Mouse (Mus musculus): ENCODE measurements at regions not wholly inside any gene's neighbourhood (a gene's known extent, or its start where the extent isn't known, plus 50 kb on each side); places are given as distances from the start of the nearest gene placed in this dataset.
"Not testable (repeated sequence)": the region's sequence is repeated elsewhere in the genome, so short reads cannot be mapped to it uniquely, and the experiment has no call there.

DNA sequence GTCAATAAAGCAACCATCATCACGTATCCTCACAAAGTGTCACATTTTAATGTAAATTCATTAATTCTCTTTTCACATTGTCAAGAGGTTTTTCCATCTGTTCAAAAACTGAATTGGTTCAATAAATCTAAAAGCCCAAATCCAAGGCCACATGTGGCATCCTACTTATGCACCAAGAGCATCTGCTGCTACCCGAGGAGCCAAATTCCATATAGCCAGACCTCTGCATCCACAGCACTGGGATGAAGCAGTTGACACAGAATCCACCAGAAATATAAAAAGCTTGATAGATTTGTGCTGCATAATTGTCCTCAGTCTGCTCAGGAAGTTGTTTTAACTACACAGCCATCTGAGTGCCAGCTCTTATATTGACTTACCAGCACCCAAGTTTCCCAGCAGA, 164.4 kb upstream of the Tram1l1 start:
- H3K36me3 ChIP-seq (ENCODE audit: control insufficient read depth, insufficient read depth, low read length), result no peaks in the 10 kb centered on the region
- no peak for ATAC-seq (replicated peaks; ENCODE audit: insufficient number of reproducible peaks, low FRiP score, low TSS enrichment)
- no peaks in the 10 kb centered on the region for H3K27me3 ChIP-seq (ENCODE audit: control insufficient read depth, insufficient read depth, low read length)
- H3K4me2 ChIP-seq, result no peak overlapping the region
- H3K9me3 ChIP-seq (replicated peaks; ENCODE audit: control insufficient read depth, low read length), result no peaks in the 10 kb centered on the region
- no peak overlapping the region for H3K9ac ChIP-seq (ENCODE audit: low read depth, low read length)
- WGBS (ENCODE audit: insufficient replicate concordance), result 78% methylated on average over 2 of the region's 2 CpGs
- H3K27ac ChIP-seq (ENCODE audit: low read depth, low read length), result no peak overlapping the region
- no peaks in the 10 kb centered on the region for H3K4me1 ChIP-seq (ENCODE audit: control insufficient read depth, insufficient read depth, low read length)
- H3K4me3 ChIP-seq (ENCODE audit: low read depth, low read length), result no peak overlapping the region

DNA sequence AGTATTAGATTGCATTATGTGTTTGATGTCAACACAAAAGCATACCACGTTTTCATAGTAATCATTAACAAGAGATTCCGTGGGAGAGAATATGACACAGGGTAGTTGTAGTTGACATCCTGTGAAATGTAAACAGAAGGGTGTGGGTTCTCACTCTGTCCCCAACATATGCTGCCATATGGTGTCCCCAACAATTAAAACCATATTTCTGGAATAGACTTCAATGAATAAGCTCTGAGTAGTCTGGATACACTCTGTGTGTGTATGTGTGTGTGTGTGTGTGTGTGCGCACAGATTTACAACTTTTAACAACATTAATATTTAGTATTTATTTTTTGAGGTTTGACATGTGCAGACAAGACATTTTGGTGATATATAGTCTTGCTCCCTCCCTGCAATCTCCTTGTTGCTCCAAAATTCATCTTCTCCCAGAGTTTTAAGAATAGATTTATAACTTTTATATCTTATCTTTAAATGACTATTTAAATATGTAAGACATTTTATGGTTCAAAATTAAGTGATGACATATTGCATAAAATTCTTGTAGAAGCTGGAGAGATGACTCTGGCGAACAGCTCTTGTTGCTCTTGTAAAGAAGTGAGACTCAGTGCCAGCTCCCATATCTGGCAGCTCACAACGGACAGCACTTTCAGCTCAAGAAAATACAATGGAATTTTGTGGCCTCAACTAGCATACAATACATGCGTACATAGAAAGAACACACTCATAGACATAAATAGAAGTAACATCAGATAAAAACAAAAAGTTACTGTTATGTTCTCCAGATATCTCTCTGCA, 162.6 kb upstream of the Tram1l1 start:
- no peaks in the 10 kb centered on the region for H3K27me3 ChIP-seq (ENCODE audit: control insufficient read depth, insufficient read depth, low read length)
- H3K9me3 ChIP-seq (replicated peaks; ENCODE audit: control insufficient read depth, low read length), result no peaks in the 10 kb centered on the region
- no peak overlapping the region for H3K27ac ChIP-seq (ENCODE audit: low read depth, low read length)
- 75% methylated on average over 6 of the region's 6 CpGs for WGBS (ENCODE audit: insufficient replicate concordance)
- no peak overlapping the region for H3K4me2 ChIP-seq
- no peak overlapping the region for H3K4me3 ChIP-seq (ENCODE audit: low read depth, low read length)
- H3K9ac ChIP-seq (ENCODE audit: low read depth, low read length), result no peak overlapping the region
- H3K36me3 ChIP-seq (ENCODE audit: control insufficient read depth, insufficient read depth, low read length), result no peaks in the 10 kb centered on the region
- ATAC-seq (replicated peaks; ENCODE audit: insufficient number of reproducible peaks, low FRiP score, low TSS enrichment), result no peak
- no peaks in the 10 kb centered on the region for H3K4me1 ChIP-seq (ENCODE audit: control insufficient read depth, insufficient read depth, low read length)

GRCm38 (mm10) chr3:124193331-124193730, 127.3 kb upstream of the Tram1l1 start:
- H3K9me3 ChIP-seq (replicated peaks; ENCODE audit: control insufficient read depth, low read length); H3K4me1 ChIP-seq (ENCODE audit: control insufficient read depth, insufficient read depth, low read length); H3K4me2 ChIP-seq; H3K4me3 ChIP-seq (ENCODE audit: low read depth, low read length); H3K36me3 ChIP-seq (ENCODE audit: control insufficient read depth, insufficient read depth, low read length); H3K27ac ChIP-seq (ENCODE audit: low read depth, low read length); ATAC-seq (replicated peaks; ENCODE audit: insufficient number of reproducible peaks, low FRiP score, low TSS enrichment); H3K27me3 ChIP-seq (ENCODE audit: control insufficient read depth, insufficient read depth, low read length); H3K9ac ChIP-seq (ENCODE audit: low read depth, low read length): not testable (repeated sequence)
- WGBS (ENCODE audit: insufficient replicate concordance), result 53% methylated on average over 6 of the region's 6 CpGs

DNA sequence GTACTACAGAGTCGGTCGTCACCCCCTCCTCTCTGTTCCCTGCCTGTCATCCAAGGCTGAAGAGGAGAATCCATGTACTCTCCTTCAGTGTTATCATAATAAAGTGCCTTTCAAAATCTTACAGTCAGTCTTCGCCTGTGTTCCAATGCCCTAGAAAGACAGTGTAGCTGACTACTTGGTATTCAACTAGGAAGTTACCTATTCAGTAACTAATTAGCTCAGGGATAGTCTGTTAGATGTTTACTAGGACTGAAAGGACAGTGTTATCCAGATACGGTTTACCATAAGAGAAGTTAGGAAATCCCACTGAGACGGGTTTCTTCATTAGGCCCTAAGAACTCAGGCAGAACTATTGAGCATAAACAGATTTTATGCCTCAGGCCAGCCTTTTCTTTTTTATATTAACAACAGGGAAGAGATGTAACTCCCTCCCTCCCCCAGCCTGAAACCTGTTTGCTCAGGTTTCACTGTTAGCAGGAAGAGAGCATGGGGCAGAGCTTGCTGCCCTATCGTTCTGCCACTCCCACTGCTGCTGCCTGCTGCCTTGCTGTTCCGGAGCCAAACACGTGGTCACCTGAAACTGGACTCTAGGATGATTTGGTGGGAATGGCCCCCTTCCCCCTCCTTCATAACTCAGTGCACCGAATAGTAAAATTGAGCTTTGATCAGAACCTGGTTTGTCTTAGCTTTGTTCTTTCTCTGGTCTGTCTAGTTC, 120.3 kb upstream of the Tram1l1 start:
- 80% methylated on average over 9 of the region's 9 CpGs for WGBS (ENCODE audit: insufficient replicate concordance)
- not testable (repeated sequence) for H3K4me3 ChIP-seq (ENCODE audit: low read depth, low read length); H3K27ac ChIP-seq (ENCODE audit: low read depth, low read length); H3K9me3 ChIP-seq (replicated peaks; ENCODE audit: control insufficient read depth, low read length); H3K4me2 ChIP-seq; H3K27me3 ChIP-seq (ENCODE audit: control insufficient read depth, insufficient read depth, low read length); ATAC-seq (replicated peaks; ENCODE audit: insufficient number of reproducible peaks, low FRiP score, low TSS enrichment); H3K9ac ChIP-seq (ENCODE audit: low read depth, low read length); H3K36me3 ChIP-seq (ENCODE audit: control insufficient read depth, insufficient read depth, low read length); H3K4me1 ChIP-seq (ENCODE audit: control insufficient read depth, insufficient read depth, low read length)

DNA sequence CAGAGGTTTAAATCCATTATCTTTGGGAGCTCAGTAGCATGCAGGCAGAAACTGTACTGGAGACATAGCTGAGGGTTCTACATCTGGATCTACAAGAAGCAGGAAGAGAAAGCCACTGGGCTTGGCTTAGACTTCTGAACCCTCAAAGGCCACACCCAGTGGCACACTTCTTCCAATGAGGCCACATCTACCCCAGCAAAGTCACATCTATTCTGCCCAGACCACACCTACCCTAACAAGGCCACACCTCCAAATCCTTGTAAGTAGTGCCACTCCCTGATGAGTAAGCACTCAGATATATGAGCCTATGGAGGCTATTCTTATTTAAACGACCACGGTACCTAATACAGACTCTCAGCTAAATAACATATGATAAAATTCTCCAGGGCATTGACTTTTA, 103.5 kb upstream of the Tram1l1 start:
- 92% methylated on average over 2 of the region's 2 CpGs for WGBS (ENCODE audit: insufficient replicate concordance)
- no peak for ATAC-seq (replicated peaks; ENCODE audit: insufficient number of reproducible peaks, low FRiP score, low TSS enrichment)
- Histone ChIP-seq H3K27ac (ENCODE audit: low read depth, low read length) (no peak overlapping the region), H3K36me3 (ENCODE audit: control insufficient read depth, insufficient read depth, low read length) (no peaks in the 10 kb centered on the region), H3K9me3 (replicated peaks; ENCODE audit: control insufficient read depth, low read length) (no peaks in the 10 kb centered on the region), H3K27me3 (ENCODE audit: control insufficient read depth, insufficient read depth, low read length) (no peaks in the 10 kb centered on the region), H3K4me2 (no peak overlapping the region), H3K4me1 (ENCODE audit: control insufficient read depth, insufficient read depth, low read length) (no peaks in the 10 kb centered on the region), H3K4me3 (ENCODE audit: low read depth, low read length) (no peak overlapping the region), H3K9ac (ENCODE audit: low read depth, low read length) (no peak overlapping the region)

- no peaks in the 10 kb centered on the region for H3K36me3 ChIP-seq (ENCODE audit: control insufficient read depth, insufficient read depth, low read length)
- no peak overlapping the region for H3K4me2 ChIP-seq
- H3K27ac ChIP-seq (ENCODE audit: low read depth, low read length), result no peak overlapping the region
- 64% methylated on average over 4 of the region's 4 CpGs for WGBS (ENCODE audit: insufficient replicate concordance)
- H3K4me1 ChIP-seq (ENCODE audit: control insufficient read depth, insufficient read depth, low read length), result no peaks in the 10 kb centered on the region
- no peak overlapping the region for H3K9ac ChIP-seq (ENCODE audit: low read depth, low read length)
- no peak overlapping the region for H3K4me3 ChIP-seq (ENCODE audit: low read depth, low read length)
- no peaks in the 10 kb centered on the region for H3K27me3 ChIP-seq (ENCODE audit: control insufficient read depth, insufficient read depth, low read length)
- H3K9me3 ChIP-seq (replicated peaks; ENCODE audit: control insufficient read depth, low read length), result no peaks in the 10 kb centered on the region
- no peak for ATAC-seq (replicated peaks; ENCODE audit: insufficient number of reproducible peaks, low FRiP score, low TSS enrichment)
Measured at GRCm38 (mm10) chr3:124225982-124226381, 94.7 kb upstream of the Tram1l1 start.

- Histone ChIP-seq H3K27me3 (ENCODE audit: control insufficient read depth, insufficient read depth, low read length) (no peaks in the 10 kb centered on the region), H3K9me3 (replicated peaks; ENCODE audit: control insufficient read depth, low read length) (no peaks in the 10 kb centered on the region), H3K27ac (ENCODE audit: low read depth, low read length) (no peak overlapping the region), H3K4me2 (no peak overlapping the region), H3K4me3 (ENCODE audit: low read depth, low read length) (no peak overlapping the region), H3K9ac (ENCODE audit: low read depth, low read length) (no peak overlapping the region), H3K4me1 (ENCODE audit: control insufficient read depth, insufficient read depth, low read length) (no peaks in the 10 kb centered on the region), H3K36me3 (ENCODE audit: control insufficient read depth, insufficient read depth, low read length) (no peaks in the 10 kb centered on the region)
- ATAC-seq (replicated peaks; ENCODE audit: insufficient number of reproducible peaks, low FRiP score, low TSS enrichment), result no peak
Measured at GRCm38 (mm10) chr3:124227701-124228100, 93.0 kb upstream of the Tram1l1 start.

GRCm38 (mm10) chr3:124240936-124241733, 79.5 kb upstream of the Tram1l1 start:
- Histone ChIP-seq H3K4me2 (no peak overlapping the region), H3K4me1 (ENCODE audit: control insufficient read depth, insufficient read depth, low read length) (no peaks in the 10 kb centered on the region), H3K9me3 (replicated peaks; ENCODE audit: control insufficient read depth, low read length) (no peaks in the 10 kb centered on the region), H3K27ac (ENCODE audit: low read depth, low read length) (no peak overlapping the region), H3K9ac (ENCODE audit: low read depth, low read length) (no peak overlapping the region), H3K27me3 (ENCODE audit: control insufficient read depth, insufficient read depth, low read length) (no peaks in the 10 kb centered on the region), H3K36me3 (ENCODE audit: control insufficient read depth, insufficient read depth, low read length) (no peaks in the 10 kb centered on the region), H3K4me3 (ENCODE audit: low read depth, low read length) (no peak overlapping the region)
- no peak for ATAC-seq (replicated peaks; ENCODE audit: insufficient number of reproducible peaks, low FRiP score, low TSS enrichment)
- 71% methylated on average over 5 of the region's 5 CpGs for WGBS (ENCODE audit: insufficient replicate concordance)

Measured in heart, embryonic 11.5 days (tissue).